In genomic region chr4:106804910-106805274, GRCm38 (mm10) we compare ENCODE assay signal across 8 mouse cellular contexts. TPM values are rescaled to one million over a fixed set of nuclear protein-coding genes. Genes with fewer than 3 reads are reported as not detected.
DNase-seq lines count a peak whose midpoint lies in the region; ATAC-seq and TF ChIP-seq lines count a peak whose summit lies in the region.

TSS of gene Acot11 (minus strand) at chr4:106804998.

- H3K4me3 ChIP-seq in E14TG2a.4 (replicated peaks; ENCODE audit: low read length): peak within 1 kb of the TSS; percentile 71
- H3K4me3 ChIP-seq in hindbrain, embryonic 13.5 days: peak within 1 kb of the TSS; percentile 6

- H3K9me3 ChIP-seq in E14TG2a.4 (ENCODE audit: low read length): no peaks in the 10 kb centered on the region
- H3K9me3 ChIP-seq in hindbrain, embryonic 13.5 days: no peaks in the 10 kb centered on the region

- H3K27ac ChIP-seq in hindbrain, embryonic 13.5 days: no peak within 1 kb of the TSS

- H3K27me3 ChIP-seq in E14TG2a.4 (ENCODE audit: insufficient read depth, low read length): peaks cover 30% of the 10 kb centered on the region
- peaks cover 34% of the 10 kb centered on the region for H3K27me3 ChIP-seq in hindbrain, embryonic 13.5 days

- ATAC-seq in hindbrain, embryonic 13.5 days (ENCODE audit: low FRiP score): no peak

- TF ChIP-seq CTCF in E14TG2a.4 (conservative IDR thresholded peaks at IDR 0.05; ENCODE audit: low read length): no peak

- peak within 1 kb of the TSS; percentile 30; the same call in 1 of the 2 replicates for H3K9ac ChIP-seq in hindbrain, embryonic 13.5 days

- 1% methylated on average over 23 of the region's 23 CpGs for WGBS in hindbrain, embryonic 13.5 days

- H3K4me2 ChIP-seq in hindbrain, embryonic 13.5 days: peak within 1 kb of the TSS; percentile 41

- peak; percentile 81 for DNase-seq in adrenal gland, postnatal 10 days
- DNase-seq in gastrocnemius, adult 18-20 months (ENCODE audit: low spot score): peak; percentile 48
- peak in 1 of 2 experiments; percentile 63 for DNase-seq in left cerebral cortex, postnatal 10 days (ENCODE audit: extremely low spot score in 1 of 2, low spot score in 2 of 2)
- DNase-seq in lung, postnatal 4 days: peak; percentile 74 to 85
- DNase-seq in spleen, postnatal 36 days (ENCODE audit: low spot score in 2 of 2): peak; percentile 19 to 42
- no peak for DNase-seq in right cerebral cortex, postnatal 36 days (ENCODE audit: low spot score in 2 of 2)

- H3K36me3 ChIP-seq in E14TG2a.4 (ENCODE audit: insufficient read depth, low read length): no peaks in the 10 kb centered on the region
- H3K36me3 ChIP-seq in hindbrain, embryonic 13.5 days: no peaks in the 10 kb centered on the region

- H3K4me1 ChIP-seq in E14TG2a.4 (replicated peaks; ENCODE audit: low read depth, low read length): peaks cover 21% of the 10 kb centered on the region
- H3K4me1 ChIP-seq in hindbrain, embryonic 13.5 days (replicated peaks): peaks cover 10% of the 10 kb centered on the region

- intact Hi-C loops in left cerebral cortex, postnatal 10 days (cut with DNase I): no loop called here

RNA-seq across cellular contexts. Expression of gene Acot11, which starts in this region (rescaled TPM):
- total RNA-seq in adrenal gland, postnatal 10 days (2021): 10 to 100 TPM; 35.1 to 37.9 TPM
- total RNA-seq in gastrocnemius, adult 18-20 months (2021): 10 to 100 TPM in 1 of 2 experiments, 1 to 10 TPM in 1; 9.9 to 13.2 TPM
- polyA plus RNA-seq in hindbrain, embryonic 13.5 days (2015; fragmentation: Nextera tagmentation; extraction: Ambion mirVana): 1.3 and 1.5 TPM in 2 replicates
- 10 to 100 TPM; 12.2 to 22.1 TPM for total RNA-seq in left cerebral cortex, postnatal 10 days (2021)

Comparison
In these comparisons a context has a peak if more than half of its experiments do, and no peak if none do; other contexts are left out.
1. DNase-seq: peak in adrenal gland, postnatal 10 days (single experiment), gastrocnemius, adult 18-20 months (single experiment), lung, postnatal 4 days (2 of 2) and spleen, postnatal 36 days (2 of 2); none in right cerebral cortex, postnatal 36 days (0 of 2).